Mouse (Mus musculus) cerebellum, adult 2 months (tissue): ENCODE measurements around the gene Hoxc5. TPM values are rescaled to one million over a fixed set of nuclear protein-coding genes. Genes with fewer than 3 reads are reported as not detected.
A peak's percentile ranks its signal among the peaks of the same experiment; 100 is the strongest.

Experiments used
- DNase-seq, 2 experiments: peaks; one replicate each; pipeline ENCODE4 v3.0.0; 2021
- H3K27ac ChIP-seq: fragments of 200-500 bp; 2 replicates; pipeline ENCODE4 v1.5.1; 2012; ENCODE audit warnings: low read length, control low read depth, inconsistent platforms; ENCODE audit not compliant: insufficient read depth
- H3K27me3 ChIP-seq: fragments of 200-500 bp; 2 replicates; pipeline ENCODE4 v1.6.1; 2012; ENCODE audit warnings: inconsistent platforms, mild to moderate bottlenecking, low read length, moderate library complexity; ENCODE audit not compliant: control insufficient read depth, insufficient read depth
- H3K4me1 ChIP-seq: fragments of 200-500 bp; 2 replicates; pipeline ENCODE4 v1.6.1; 2011; ENCODE audit warnings: low read length; ENCODE audit not compliant: control insufficient read depth, insufficient read depth
- H3K4me3 ChIP-seq: fragments of 200-500 bp; replicated peaks from 2 replicates; pipeline ENCODE3; 2011; ENCODE audit warnings: mild to moderate bottlenecking, low read depth, low read length, control low read depth; ENCODE audit not compliant: insufficient read depth
- CTCF ChIP-seq: fragments of 200-500 bp; IDR thresholded peaks from 2 replicates; pipeline ENCODE4 v1.5.1; 2011; ENCODE audit warnings: low read depth, mild to moderate bottlenecking, control low read depth, low read length, moderate library complexity, borderline replicate concordance; ENCODE audit not compliant: insufficient read depth
- POLR2A ChIP-seq: fragments of 200-500 bp; IDR thresholded peaks from 2 replicates; pipeline ENCODE4 v1.6.1; 2011; ENCODE audit warnings: low read length, control low read depth, borderline replicate concordance; ENCODE audit not compliant: insufficient read depth
- WGBS: fragments of 180-500 bp; shearing (Covaris S2); methylation state at CpG from one replicate; pipeline ENCODE4 v1.1.7; 2018; 5-methylcytosine and 5-hydroxymethylcytosine counted together
- polyA plus RNA-seq: library from polyadenylated mRNA; depleted of rRNA; stranded (reverse); fragments of >200 nt; gene quantifications from 2 replicates; pipeline ENCODE4 v1.2.3, GENCODE M21; 2012; rRNA removed

Gene Hoxc5
- polyA plus RNA-seq, 1 experiment: 2.2 TPM

DNA sequence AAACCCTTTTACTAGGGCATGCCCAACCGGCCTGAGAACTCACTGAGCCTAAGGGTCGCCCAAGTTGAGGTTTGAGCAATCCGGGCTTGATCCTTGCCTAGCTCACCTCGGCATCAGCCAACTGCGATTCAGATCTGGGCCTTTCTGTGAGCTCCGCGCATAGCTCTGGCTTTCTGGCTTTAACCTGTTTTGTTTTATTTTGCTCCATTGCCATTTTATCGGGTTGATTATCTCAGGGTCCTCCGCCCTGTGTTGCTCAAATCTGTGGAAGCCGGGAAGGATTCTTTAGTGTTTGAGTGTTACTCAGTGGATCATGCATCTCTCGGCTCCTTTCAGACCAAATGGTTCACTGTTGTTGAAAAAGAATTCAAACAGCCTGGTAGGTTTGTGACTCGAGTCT is 91.5 kb downstream of the Hoxc5 start:
- Histone ChIP-seq H3K4me1 (no peaks in the 10 kb centered on the region), H3K4me3 (no peak overlapping the region), H3K27ac (no peak overlapping the region), H3K27me3 (peaks cover 8% of the 10 kb centered on the region; the same call in 1 of the 2 replicates)
- WGBS: 11% methylated on average over 12 of the region's 12 CpGs
- TF ChIP-seq CTCF: no peak
- no peak for TF ChIP-seq POLR2A
- no peak for DNase-seq

- no peaks in the 10 kb centered on the region for H3K4me1 ChIP-seq
- peaks cover 8% of the 10 kb centered on the region; the same call in 1 of the 2 replicates for H3K27me3 ChIP-seq
- H3K27ac ChIP-seq: no peak overlapping the region
- no peak for TF ChIP-seq POLR2A
- no peak for TF ChIP-seq CTCF
- WGBS: 8% methylated on average over 21 of the region's 21 CpGs
- no peak overlapping the region for H3K4me3 ChIP-seq
- DNase-seq: no peak
Measured at GRCm38 (mm10) chr15:103059393-103059992, 92.2 kb downstream of the Hoxc5 start.

DNA sequence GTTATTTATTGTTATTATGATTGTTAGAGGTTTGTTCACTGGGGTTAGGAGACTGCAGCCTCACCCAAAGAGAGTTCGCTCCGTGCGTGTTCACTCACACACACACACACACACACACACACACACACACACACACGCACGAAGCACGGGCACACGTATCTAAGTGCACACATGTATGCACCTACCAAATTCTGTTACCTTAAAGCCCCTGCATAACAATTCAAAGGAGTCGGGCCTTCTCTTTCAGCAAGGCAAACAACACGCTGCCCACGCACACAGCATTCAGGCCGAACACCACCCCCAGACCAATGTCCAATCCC is 92.7 kb downstream of the Hoxc5 start:
- Histone ChIP-seq H3K4me3 (no peak overlapping the region), H3K4me1 (no peaks in the 10 kb centered on the region), H3K27me3 (peaks cover 8% of the 10 kb centered on the region; the same call in 1 of the 2 replicates), H3K27ac (no peak overlapping the region)
- WGBS: 36% methylated on average over 11 of the region's 11 CpGs
- DNase-seq: no peak
- TF ChIP-seq CTCF (no peak), POLR2A (no peak)

DNA sequence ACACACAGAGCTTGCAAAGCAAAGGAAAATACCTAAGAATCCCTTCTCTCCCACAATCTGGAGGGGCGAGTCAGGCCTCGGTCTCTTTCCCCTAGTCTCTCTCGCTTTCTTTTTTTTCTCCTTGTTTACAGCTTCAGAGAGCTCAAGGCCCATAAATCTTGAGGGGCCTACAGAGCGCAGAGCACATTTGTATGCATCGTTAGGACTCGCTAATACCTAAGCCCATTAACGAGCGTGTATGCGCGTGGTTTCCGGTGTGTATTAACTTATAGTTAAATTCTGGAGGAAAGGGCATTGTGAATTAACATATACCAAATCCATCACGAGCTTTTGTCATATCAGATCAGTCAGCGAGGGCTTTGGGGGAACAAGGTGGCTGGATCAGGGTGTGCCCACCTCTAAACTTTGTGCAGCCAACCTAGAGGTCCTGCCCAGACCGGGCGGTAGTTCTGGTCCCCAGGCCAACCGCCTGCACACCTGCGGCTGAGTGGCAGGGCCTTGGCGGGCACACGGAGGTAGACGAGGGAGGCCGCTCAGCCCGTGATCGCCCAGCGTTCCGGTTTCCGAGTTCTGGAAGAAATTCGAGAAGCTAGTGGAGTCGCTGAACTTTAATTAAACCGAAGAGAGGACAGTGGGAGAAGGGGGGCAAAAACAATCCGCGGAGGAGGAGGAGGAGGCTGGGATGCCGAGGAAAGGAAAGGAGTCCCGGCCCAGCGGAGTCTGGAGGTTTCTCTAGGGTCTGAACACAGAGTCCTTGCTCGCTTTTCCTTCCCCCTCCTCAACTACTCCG is 93.3 kb downstream of the Hoxc5 start:
- Histone ChIP-seq H3K27ac (no peak overlapping the region), H3K27me3 (peaks cover 8% of the 10 kb centered on the region; the same call in 1 of the 2 replicates), H3K4me3 (no peak overlapping the region), H3K4me1 (no peaks in the 10 kb centered on the region)
- TF ChIP-seq POLR2A (no peak), CTCF (no peak)
- no peak for DNase-seq
- WGBS: 10% methylated on average over 36 of the region's 36 CpGs

GRCm38 (mm10) chr15:103061131-103061825 is 94.0 kb downstream of the Hoxc5 start:
- Histone ChIP-seq H3K4me3 (no peak overlapping the region), H3K27me3 (peaks cover 8% of the 10 kb centered on the region; the same call in 1 of the 2 replicates), H3K4me1 (no peaks in the 10 kb centered on the region), H3K27ac (no peak overlapping the region)
- WGBS: 6% methylated on average over 30 of the region's 30 CpGs
- DNase-seq: peak in 1 of 2 experiments; percentile 9
- no peak for TF ChIP-seq POLR2A
- no peak for TF ChIP-seq CTCF

DNA sequence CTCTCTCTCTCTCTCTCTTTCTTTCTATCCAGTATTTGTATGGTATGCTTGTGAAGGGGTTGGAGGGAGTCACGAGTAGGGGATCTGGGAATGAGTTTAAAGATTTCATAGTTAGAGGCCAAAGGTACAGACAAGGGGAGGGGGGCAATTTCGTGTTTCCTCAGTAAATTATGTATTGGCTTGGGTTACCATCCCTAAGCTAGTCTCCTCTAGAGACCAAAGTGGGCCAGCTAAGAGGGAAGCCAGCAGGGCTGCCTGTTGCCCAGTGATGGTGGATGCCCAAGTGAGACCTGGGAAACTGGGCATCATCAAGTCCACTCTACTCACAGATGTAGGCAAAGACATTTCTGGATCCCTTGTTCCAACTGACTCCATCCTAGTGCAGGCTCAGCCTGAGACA is 94.7 kb downstream of the Hoxc5 start:
- Histone ChIP-seq H3K27ac (no peak overlapping the region), H3K4me1 (no peaks in the 10 kb centered on the region), H3K27me3 (peaks cover 8% of the 10 kb centered on the region; the same call in 1 of the 2 replicates), H3K4me3 (no peak overlapping the region)
- no peak for DNase-seq
- TF ChIP-seq POLR2A (no peak), CTCF (no peak)
- 22% methylated on average over 2 of the region's 2 CpGs for WGBS

DNA sequence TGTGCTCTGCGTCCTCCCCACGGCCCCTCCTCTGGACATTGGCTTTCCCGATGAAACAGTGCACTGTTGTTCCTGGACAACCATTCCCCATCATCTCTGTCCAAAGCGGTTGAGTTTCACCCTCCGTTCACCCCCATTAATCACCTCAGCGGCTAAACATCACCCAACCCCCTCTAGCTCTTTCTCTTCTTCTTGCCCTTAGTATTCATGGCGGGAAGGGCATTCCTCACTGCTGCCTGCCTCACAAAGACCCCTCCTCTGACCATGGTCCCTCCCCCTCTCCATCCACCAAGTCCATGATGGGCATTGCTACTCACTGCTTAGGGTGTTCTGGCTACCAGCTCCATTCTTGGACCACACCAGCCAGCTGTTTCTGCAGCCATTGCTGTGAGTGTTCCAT is 98.4 kb downstream of the Hoxc5 start:
- 59% methylated on average over 7 of the region's 7 CpGs for WGBS
- no peak for TF ChIP-seq POLR2A
- TF ChIP-seq CTCF: no peak
- Histone ChIP-seq H3K27me3 (peaks cover 1% of the 10 kb centered on the region; the same call in 1 of the 2 replicates), H3K4me3 (no peak overlapping the region), H3K4me1 (no peaks in the 10 kb centered on the region), H3K27ac (no peak overlapping the region)
- DNase-seq: no peak

Other genes with a start within 250 kb of the Hoxc5 start
- gene Calcoco1, start 245.3 kb upstream of the Hoxc5 start, polyA plus RNA-seq: 55.8 and 56.0 TPM in 2 replicates
- not detected in 2 replicates for gene Hoxc13, start 46.3 kb upstream of the Hoxc5 start, polyA plus RNA-seq
- not detected in 2 replicates for gene Hoxc12, start 30.7 kb upstream of the Hoxc5 start, polyA plus RNA-seq
- gene Hoxc11, start 13.0 kb upstream of the Hoxc5 start, polyA plus RNA-seq: not detected in 2 replicates
- gene Hoxc10, start 647 bp upstream of the Hoxc5 start, polyA plus RNA-seq: not detected in 2 replicates
- gene Hoxc9, start 9.0 kb downstream of the Hoxc5 start, polyA plus RNA-seq: not detected in 2 replicates
- gene Hoxc8, start 23.2 kb downstream of the Hoxc5 start, polyA plus RNA-seq: not detected in 2 replicates
- gene Hoxc6, start 30.8 kb downstream of the Hoxc5 start, polyA plus RNA-seq: 0.16 and 0.25 TPM in 2 replicates
- gene Hoxc4, start 51.5 kb downstream of the Hoxc5 start, polyA plus RNA-seq: 3.9 and 4.5 TPM in 2 replicates
- gene Smug1, start 199.6 kb downstream of the Hoxc5 start, polyA plus RNA-seq: 17.8 and 20.1 TPM in 2 replicates